Mouse (Mus musculus) cortical plate, adult 2 months (tissue): ENCODE measurements at regions not wholly inside any gene's neighbourhood (a gene's known extent, or its start where the extent isn't known, plus 50 kb on each side); places are given as distances from the start of the nearest gene placed in this dataset.

Experiments
- CTCF ChIP-seq: fragments of 200-500 bp; IDR thresholded peaks from 2 replicates; pipeline ENCODE4 v1.5.1; 2011; ENCODE audit warnings: mild to moderate bottlenecking, control low read depth, low read length; ENCODE audit not compliant: insufficient read depth; ENCODE audit errors: extremely low read depth
- POLR2A ChIP-seq: fragments of 200-500 bp; IDR thresholded peaks from 2 replicates; pipeline ENCODE4 v1.6.1; 2011; ENCODE audit warnings: mild to moderate bottlenecking, low read length, control low read depth; ENCODE audit not compliant: insufficient read depth; ENCODE audit errors: extremely low read depth

- TF ChIP-seq CTCF, result no peak
- no peak for TF ChIP-seq POLR2A
Observed at GRCm38 (mm10) chr1:35220751-35221150, 371.0 kb downstream of the Plekhb2 start.
